Mouse (Mus musculus): ENCODE results near the gene Chmp5.
"Not testable (repeated sequence)": the region's sequence is repeated elsewhere in the genome, so short reads cannot be mapped to it uniquely, and the experiment has no call there.

Gene Chmp5

GRCm38 (mm10) chr4:40948160-40948708 is at the start of gene Chmp5, which contains the start of gene Bag1:
Chmp5 (plus strand) TSS chr4:40948407.
Bag1 (minus strand) TSS chr4:40948294.
- DNase-seq (ENCODE audit: low spot score), result peak; percentile 98

- no peak for DNase-seq (ENCODE audit: low spot score)
These were observed 49.6 kb upstream of the Chmp5 start for GRCm38 (mm10) chr4:40898476-40899044.

- DNase-seq (ENCODE audit: low spot score), result no peak
These were observed 48.9 kb upstream of the Chmp5 start for GRCm38 (mm10) chr4:40899264-40899663.

GRCm38 (mm10) chr4:40900071-40900470 is 48.1 kb upstream of the Chmp5 start:
- no peak for DNase-seq (ENCODE audit: low spot score)

GRCm38 (mm10) chr4:40900612-40901011 is 47.6 kb upstream of the Chmp5 start:
- DNase-seq (ENCODE audit: low spot score), result no peak

GRCm38 (mm10) chr4:40906298-40906697 is 41.9 kb upstream of the Chmp5 start:
- DNase-seq (ENCODE audit: low spot score), result no peak

GRCm38 (mm10) chr4:40908261-40908969 is 39.8 kb upstream of the Chmp5 start:
- no peak for DNase-seq (ENCODE audit: low spot score)

- no peak for DNase-seq (ENCODE audit: low spot score)
These were observed 33.8 kb upstream of the Chmp5 start for GRCm38 (mm10) chr4:40914287-40914867.

GRCm38 (mm10) chr4:40915947-40916346 is 32.3 kb upstream of the Chmp5 start:
- DNase-seq (ENCODE audit: low spot score), result no peak

GRCm38 (mm10) chr4:40916592-40917155 is 31.5 kb upstream of the Chmp5 start:
- no peak for DNase-seq (ENCODE audit: low spot score)

- no peak for DNase-seq (ENCODE audit: low spot score)
These were observed 28.4 kb upstream of the Chmp5 start, which contains the start of gene Spink4 for GRCm38 (mm10) chr4:40919785-40920184. Spink4 (plus strand) TSS chr4:40920052.

GRCm38 (mm10) chr4:40920576-40920975 is 27.6 kb upstream of the Chmp5 start:
- DNase-seq (ENCODE audit: low spot score), result no peak

- DNase-seq (ENCODE audit: low spot score), result no peak
These were observed 26.9 kb upstream of the Chmp5 start for GRCm38 (mm10) chr4:40921288-40921687.

GRCm38 (mm10) chr4:40923087-40923651 is 25.0 kb upstream of the Chmp5 start:
- no peak for DNase-seq (ENCODE audit: low spot score)

- no peak for DNase-seq (ENCODE audit: low spot score)
These were observed 22.6 kb upstream of the Chmp5 start for GRCm38 (mm10) chr4:40925568-40925967.

- no peak for DNase-seq (ENCODE audit: low spot score)
These were observed 19.2 kb upstream of the Chmp5 start for GRCm38 (mm10) chr4:40929046-40929445.

- DNase-seq (ENCODE audit: low spot score), result no peak
These were observed 14.5 kb upstream of the Chmp5 start for GRCm38 (mm10) chr4:40933694-40934093.

- DNase-seq (ENCODE audit: low spot score), result not testable (repeated sequence)
These were observed 13.8 kb upstream of the Chmp5 start for GRCm38 (mm10) chr4:40934369-40934768.

- DNase-seq (ENCODE audit: low spot score), result no peak
These were observed 11.9 kb upstream of the Chmp5 start for GRCm38 (mm10) chr4:40936175-40936839.

- DNase-seq (ENCODE audit: low spot score), result no peak
These were observed 9.4 kb upstream of the Chmp5 start for GRCm38 (mm10) chr4:40938793-40939192.

GRCm38 (mm10) chr4:40943651-40944050 is 4.6 kb upstream of the Chmp5 start:
- no peak for DNase-seq (ENCODE audit: low spot score)
